Mouse (Mus musculus) inflammation-experienced regulatory T-cells, adult 6 months (primary cell): Measurements from ENCODE around the gene Flt3l. TPM values are rescaled to one million over a fixed set of nuclear protein-coding genes. Genes with fewer than 3 reads are reported as not detected.
"Not testable (repeated sequence)": the region's sequence is repeated elsewhere in the genome, so short reads cannot be mapped to it uniquely, and the experiment has no call there.

Experiments
- ATAC-seq: one replicate; pipeline ENCODE4 v1.8.0; 2017
- polyA plus RNA-seq, 3 experiments: library from polyadenylated mRNA; unstranded; fragments of 100-300 nt; shearing (Covaris generic); gene quantifications; one replicate each; pipeline ENCODE4 v1.2.1; 2017

The Flt3l gene
- polyA plus RNA-seq, 3 experiments from 2014 or later, result 70.2 to 108 (median 97.6) TPM

DNA sequence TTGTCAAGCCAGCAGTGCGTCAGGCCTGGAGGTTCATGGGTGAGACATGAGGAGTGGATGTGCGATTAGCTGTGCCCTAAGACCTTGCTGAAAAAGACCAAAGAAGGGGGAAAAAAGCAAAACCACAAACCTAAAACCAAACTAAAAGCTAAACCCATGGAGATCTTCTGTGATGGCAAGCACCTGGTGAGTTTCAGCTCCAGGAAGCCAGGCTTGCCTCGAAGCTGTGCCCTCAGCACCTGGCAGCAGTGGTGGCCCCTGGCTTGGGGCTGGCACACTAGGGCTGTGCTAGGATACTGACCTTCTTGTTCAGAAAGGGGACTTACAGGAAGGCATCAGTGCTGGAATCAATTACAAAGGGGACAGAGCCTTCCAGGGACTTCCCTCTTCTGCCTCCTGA lies 5.1 kb upstream of the Flt3l start:
- ATAC-seq, result no peak

DNA sequence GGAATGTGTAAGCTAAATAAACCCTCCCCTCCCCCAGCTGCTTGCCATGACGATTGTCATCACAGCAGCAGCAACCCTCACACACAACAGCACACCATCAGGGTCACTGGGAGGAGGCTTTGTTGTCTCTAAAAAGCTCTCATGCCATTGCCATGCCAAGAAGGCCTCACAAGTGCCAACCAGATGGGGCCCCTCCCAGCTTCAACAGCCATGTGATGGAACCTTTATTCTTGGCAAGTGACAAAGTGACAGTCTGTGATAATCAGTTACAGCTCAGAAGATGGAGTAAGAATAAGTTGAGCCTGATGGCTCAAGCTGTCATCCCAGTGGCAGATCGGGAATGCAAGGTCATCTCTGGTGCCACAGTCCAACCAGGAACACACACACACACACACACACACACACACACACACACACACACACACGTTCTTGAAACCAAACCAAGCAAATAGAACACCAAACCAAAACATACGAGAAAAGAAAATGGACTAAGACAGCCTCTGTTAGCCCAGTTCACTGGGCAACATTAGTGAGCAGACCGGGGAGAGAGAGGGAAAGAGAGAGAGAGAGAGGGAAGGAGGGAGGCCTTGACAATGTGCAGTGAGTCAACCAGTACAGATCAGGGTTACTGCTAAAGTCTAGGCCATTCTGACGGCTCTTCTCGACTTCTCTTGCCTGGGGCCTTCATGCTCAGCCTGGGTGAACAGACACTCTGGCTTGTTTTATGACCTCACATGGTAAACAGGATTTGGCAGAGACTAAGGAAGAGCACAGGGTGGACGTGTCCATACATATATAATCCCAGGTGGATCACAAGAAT lies 3.9 kb upstream of the Flt3l start:
- no peak for ATAC-seq

DNA sequence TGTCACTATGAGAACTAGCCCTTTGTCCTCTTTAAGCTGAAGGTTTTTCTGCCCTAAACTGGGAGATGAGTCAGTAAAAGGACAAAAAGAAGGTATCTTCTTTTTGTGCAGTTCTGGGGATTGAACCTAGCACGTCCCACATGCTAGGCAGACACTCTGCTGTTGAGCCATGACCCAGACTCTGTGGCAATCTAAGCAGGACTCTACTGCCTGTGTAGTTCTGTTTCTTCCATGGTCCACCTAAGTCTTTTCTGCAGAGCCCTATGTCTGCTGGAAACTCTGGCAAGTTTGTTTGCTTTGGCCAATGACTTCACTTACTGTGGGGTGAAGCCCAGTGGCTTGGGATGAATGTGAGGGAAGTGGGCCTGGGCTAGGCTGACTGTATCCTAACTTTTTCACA lies 2.2 kb upstream of the Flt3l start:
- no peak for ATAC-seq

DNA sequence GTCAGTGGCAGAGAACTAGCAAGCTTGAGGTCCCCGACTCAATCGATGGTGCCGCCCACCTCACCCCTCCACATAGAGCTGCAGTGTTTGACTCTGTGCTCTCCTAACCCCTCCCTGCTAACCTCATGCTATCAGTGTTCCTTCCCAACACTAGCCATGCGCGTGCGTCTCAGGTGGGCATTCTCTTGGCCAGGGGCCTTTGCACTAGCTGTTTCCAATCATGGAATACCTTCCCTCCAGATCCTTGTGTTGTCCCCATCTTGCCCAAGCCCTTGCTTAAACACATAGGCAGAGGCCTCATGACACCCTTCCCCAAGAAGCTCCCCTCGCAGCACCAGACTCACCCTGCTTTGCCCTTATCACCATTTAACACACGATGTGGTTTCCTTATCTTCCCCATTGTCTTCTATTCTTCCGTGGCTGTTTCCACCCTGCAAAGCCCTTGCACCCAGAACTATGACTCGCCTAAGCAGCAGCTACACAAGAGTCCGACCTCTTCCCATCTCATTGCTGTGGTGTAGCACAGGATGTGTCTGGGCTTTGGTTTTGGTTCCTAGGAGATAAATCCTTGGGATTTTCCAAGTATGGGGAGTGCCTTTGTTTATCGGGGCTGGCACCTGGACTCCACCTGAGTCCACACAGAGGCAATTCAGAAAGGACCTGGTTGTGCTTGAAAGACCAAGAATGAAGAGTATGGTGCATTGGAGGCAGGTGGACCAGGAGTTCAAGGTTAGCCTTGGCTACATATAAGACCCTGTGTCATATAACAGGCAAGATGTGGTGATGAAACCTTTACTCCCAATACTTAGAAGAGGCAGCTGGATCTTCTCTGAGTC lies 1.2 kb upstream of the Flt3l start:
- no peak for ATAC-seq

DNA sequence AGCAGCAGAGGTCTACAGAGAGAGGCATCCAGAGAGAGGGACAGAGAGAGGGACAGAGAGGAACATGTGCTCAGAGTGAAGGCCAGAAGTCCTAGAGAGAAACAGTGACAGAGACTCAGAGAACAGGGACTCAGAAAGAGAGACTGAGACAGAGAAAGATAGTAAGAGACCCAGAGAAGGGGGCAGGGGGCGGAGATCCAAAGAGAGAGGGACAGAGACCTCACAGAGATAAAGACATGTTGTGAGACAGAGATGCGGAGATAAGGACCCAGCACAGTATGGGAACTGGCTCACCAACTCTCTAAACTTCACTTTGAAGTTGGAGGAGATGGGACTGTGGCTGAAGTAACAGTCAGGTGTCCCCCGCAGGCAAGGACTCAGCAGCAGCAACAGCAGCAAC lies 862 bp downstream of the Flt3l start:
- ATAC-seq, result no peak

DNA sequence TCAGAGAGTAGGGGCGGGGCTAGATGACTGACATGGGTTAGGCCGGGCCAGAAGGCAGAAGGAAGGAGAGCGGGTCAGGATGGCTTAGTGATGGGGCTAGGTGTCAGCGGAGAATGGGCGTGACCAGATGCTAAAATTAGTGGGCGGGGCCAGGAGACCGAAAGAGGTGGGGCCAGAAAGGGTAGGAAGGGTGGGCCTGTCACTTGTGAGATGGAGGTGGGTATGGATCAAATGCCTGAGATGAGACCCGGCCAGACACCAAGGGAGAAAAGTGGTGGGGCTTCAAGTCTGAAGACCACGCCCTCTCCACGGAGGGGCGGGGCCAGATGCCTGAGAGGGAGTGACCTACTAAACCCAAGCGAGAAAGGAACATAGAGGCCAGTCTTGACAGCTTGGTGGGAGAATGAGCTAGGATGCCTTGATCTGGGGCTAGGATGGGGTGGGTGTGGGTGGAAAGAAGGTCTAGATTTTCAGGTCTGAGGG lies 1.6 kb downstream of the Flt3l start:
- ATAC-seq, result no peak

DNA sequence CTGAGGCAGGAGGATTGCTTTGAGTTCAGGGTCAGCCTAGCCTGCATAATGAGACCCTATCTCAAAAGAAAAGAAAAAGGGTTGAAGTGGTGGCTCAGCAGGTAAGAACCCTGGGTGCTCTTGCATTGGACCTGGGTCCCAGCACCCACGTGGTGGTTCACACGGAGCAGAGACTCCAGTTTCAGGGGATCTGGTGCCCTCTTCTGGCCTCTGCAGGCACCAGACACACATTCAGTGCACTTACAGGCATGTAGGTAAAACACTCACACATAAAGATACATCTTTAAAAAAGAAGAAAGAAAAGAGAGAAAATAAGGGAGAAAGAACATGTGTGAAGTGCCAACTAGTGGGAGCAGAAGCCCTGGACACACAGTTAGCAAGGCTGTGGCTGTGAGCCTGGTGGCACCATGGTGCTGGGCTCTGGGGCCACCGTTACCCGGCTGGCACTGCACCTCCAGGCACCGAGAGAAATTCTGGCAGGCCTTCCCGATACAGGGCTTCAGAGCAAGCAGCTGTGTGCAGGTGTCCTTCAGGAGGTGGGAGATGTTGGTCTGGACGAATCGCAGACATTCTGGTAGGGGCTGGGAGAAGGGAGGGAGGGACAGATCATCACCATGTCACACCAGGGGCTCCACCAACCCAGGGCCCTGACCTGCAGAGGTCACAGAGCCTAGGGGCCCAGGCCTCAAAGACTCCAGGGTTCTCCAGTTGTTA lies 2.6 kb downstream of the Flt3l start:
- no peak for ATAC-seq

DNA sequence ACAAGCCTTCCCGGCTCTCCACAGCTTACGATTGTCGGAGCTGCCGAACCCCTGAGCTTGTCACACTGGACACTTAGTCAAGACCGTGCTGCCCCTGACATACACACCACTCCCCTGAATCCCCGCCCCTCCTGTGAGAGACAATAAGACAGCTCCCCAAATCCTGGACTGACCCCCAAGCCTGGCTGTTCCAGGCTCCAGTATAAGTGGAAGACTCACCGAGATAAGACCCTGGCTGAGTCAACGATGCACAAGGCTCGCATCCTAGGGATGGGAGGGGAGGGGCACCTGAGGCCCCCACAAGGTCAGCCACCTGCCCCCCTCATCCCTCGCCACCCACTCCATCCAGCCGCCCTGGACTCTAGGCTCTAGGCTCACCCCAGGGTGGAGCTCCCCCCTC lies 4.4 kb downstream of the Flt3l start:
- ATAC-seq, result no peak

DNA sequence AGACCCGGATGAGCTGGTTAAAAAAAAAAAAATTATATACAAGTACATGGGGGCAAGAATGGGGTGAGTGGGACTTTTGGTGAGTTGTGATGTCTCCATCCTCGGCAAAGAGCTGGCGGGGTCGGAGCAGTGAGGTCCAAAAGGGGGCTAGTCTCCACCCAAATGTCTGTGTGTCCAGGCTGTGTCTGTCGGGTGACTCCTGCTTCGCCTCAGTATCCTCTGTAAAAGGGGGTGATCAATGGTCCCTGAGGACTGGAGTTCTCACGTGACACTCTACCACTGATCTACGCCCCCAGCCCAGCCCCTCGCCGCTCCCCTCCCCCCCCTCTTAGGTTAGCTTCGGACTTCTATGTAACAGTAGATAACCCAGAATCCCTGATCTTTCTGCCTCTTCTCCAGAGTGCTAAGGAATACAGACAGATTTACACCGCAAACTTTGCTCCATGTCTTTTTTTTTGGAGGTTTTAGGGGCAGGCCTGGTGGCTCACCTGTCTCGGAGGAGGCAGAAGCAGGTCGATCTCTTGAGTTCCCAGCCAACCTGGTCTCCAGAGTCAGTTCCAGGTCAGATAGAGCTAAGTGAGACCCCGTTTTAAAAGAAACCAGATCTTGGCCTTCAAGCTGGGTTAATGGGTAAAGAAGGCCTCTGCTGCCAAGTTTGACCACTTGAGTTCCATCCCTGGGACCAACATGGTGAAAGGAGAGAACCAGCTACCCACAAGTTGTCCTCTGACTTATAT lies 6.3 kb downstream of the Flt3l start:
- ATAC-seq, result no peak

DNA sequence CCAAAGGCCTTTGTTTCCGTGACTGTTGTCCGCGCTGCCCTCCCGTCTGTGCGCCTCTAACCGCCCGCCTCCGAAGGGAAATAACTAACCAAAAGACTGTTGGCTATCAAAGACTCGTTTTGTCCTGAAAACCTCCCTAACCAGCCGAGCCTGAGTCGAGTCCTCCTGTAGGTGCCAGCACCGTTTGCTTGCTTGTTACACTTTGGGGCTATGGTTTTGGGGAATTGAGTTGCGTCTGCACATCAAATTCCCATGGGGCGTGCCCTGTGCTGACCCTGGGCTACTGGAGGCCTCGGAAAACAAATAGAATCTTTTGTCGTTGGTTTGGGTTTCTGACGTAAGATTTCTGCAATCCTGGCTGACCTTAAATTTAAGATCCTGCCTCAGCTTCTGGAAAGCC lies 6.9 kb downstream of the Flt3l start:
- no peak for ATAC-seq

DNA sequence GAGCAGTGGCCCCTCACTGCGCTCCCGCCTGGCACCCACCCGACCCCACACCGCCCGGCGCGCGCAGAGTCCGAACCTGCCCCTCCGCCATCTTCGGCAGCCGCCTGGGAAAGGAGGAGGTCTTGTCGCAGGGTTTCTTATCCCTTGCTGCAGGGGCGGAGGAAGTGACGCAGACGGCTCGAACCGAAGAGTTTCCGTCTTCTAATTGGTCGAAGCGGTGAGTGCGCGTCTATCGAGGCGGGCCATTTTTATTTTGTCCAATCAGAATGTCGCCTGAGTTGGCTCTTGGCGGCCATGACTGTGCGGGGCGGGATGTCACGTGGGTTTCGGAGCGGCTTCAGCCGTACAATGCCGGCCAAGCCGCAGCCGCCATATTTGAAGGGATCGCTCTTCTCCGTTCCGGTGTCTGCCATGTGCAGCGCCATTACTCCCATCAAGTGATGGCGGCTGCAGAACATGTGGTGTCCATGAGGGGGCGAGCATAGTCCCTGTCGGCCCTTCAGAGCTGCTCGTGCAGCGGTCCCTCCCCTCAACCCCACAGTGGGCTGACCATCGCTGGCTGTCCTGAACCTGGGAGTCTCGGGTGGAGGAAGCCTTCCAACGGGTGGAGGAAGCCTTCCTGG lies 7.5 kb downstream of the Flt3l start, which contains the start of gene Rpl13a:
Rpl13a (minus strand) TSS at position 138 of the 623 bp plus-strand sequence.
- peak; percentile 83 for ATAC-seq

DNA sequence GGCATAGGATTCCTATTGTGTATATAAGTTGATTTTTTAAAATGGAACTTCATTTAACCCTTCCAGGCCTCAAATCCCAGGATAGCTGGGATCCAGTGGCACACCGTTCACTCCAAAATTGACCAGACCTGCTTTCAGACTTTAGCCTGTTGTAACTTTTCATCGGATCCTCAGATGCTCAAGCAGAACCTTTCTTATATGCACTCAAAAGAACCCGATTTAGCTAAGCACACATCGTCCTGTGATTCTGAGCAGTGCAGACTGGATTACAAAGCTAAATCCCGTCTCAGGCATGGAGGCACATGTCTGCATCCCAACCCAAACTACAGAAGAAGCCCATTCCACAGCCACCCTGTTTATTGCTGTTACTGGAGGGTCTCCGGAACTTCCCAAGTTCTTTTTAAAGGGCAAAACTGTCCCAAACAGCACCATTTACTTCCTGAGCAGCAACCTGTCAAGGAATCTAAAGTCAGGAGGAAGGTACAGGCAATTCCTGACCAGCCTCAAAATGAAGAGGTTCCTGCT lies 8.5 kb downstream of the Flt3l start:
- no peak for ATAC-seq

DNA sequence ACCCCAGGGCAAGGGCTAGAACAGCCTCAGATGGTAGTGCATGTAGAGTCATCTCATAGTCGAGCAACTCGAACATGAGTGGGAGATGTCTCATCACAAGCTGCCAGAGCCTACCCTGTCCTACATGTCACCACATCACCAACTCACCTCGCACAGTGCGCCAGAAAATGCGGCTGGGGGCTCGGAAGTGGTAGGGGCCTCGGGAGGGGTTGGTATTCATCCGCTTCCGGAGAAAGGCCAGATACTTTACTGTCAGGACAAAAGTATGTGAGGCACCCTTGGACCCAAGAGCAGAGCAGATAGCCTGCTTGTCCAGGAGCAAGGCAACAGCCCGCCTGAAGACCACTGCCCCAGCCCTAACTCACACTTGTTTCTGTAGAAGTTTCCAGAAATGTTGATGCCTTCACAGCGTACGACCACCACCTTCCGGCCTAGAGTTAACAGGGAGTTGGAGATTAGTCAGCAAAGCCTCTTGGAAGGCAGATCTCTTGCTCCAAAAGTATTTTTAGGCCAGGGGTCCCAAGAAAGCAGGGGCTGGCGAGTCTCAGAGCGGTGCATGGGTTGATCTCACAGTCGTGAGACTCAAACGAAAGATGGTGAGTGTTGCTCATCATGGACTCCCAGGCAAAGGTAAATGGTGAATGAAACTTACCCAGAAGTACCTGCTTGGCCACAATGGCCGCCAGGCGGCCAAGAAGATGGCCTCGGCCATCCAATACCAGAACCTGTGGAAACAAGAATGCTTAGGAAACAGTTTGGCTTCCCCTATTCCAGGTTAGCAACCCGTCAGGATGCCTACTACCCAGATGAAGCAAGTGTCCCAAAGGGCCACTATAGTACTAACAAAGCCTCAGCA lies 9.2 kb downstream of the Flt3l start:
- no peak for ATAC-seq

DNA sequence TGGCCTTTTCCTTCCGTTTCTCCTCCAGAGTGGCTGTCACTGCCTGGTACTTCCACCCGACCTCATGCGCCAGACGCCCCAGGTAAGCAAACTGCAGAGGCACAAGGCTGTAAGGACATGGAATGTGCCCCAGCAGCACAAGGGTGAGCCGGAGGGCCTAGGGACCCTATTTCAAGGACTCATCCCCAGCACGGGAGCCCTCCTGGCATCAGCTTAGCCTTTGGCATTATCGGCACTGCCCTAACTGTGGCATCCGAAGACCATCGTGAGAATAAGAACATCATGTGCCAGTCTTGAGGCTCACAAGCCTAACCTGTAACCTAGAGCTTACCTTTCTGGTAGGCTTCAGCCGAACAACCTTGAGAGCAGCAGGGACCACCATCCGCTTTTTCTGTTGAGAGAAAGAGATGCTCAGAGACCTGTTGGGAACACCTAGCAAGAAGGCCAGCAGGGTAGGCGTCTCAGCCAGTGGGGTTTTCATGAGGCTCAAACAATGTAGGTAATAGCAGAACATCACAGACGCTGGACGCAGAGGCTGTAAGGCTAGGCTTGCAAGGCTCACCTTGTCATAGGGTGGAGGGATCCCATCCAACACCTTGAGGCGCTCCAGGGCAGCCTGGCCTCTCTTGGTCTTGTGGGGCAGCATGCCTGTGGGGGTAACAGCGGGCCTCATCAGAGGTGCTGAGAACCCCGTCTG lies 9.9 kb downstream of the Flt3l start:
- no peak for ATAC-seq

DNA sequence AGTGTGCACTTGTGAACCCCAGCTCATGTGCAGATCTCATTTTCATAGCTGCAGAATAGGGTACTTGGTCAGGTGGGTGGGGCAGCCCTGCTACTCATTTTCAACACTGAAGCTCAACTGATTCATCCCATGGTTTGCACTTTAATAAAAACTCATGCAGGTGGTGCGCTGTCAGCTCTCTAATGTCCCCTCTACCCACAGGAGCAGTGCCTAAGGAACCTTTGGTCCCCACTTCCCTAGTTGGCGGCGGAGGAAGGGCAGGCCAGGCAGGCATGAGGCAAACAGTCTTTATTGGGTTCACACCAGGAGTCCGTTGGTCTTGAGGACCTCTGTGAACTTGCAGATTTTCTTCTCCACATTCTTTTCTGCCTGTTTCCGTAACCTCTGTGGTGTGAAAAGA lies 10.6 kb downstream of the Flt3l start:
- ATAC-seq, result not testable (repeated sequence)

DNA sequence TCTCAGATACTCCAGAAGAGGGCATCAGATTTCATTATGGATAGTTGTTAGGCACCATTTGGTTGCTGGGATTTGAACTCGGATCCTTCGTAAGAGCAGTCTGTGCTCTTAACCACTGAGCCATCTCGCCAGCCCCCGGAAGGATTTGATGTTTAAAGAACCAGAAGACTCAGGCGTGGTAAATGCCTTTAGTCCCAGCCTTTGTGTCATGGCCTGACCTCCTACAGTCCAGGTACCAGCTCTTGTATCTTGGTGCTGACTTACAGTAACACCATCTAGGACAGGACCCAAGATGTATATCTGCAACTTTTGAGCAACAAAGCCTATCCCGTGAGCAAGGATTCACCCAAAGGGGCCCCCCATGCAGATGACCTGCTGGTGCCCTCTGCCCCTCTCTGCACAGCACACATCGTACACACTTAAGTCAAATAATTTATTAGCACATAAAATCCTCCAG lies 11.1 kb downstream of the Flt3l start:
- no peak for ATAC-seq

DNA sequence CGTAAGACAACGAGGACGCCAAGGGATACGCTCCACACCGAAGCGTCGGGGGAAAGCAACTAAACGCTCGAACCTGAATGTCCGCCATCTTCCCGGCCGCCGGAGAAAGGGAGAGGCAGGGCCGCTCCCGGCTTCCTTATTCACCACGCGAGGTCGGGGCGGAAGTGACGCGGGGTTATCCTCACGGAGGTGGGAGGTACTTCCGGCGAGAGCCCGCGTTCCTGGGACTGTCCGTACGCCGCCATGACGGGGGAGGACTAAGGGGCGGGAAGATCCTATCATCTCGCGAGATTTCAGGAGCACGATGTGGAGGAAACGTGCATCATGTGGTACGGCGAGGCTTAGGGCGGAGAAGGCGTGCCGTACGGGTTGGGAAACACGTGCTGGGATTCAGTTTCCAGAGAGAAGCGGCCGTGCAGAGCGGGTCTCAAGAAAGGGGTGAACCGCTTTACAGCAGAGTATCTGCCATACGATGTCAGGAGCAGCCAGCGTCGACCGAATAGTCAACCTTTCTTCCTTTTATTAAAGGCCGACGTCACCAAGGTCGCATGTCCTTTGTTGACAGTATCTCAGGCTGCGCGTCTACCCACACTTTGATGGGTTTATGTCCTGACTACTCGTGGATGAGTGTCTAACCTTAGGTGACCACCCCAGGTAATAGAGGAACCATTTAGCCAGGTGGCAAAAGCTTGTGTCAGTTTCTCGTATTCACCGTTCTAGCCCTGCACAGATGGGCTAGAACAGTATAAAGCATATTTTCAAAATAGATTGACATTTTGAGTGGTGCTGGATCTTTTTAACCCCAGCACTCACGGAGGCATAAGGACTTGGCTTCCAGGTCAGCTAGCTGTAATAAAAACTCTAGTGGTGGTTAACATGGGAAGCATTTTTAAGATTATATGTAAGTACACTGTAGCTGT lies 11.7 kb downstream of the Flt3l start, which contains the start of gene Rps11:
Rps11 (minus strand) TSS at position 216 of the 920 bp plus-strand sequence.
- peak; percentile 63 for ATAC-seq

DNA sequence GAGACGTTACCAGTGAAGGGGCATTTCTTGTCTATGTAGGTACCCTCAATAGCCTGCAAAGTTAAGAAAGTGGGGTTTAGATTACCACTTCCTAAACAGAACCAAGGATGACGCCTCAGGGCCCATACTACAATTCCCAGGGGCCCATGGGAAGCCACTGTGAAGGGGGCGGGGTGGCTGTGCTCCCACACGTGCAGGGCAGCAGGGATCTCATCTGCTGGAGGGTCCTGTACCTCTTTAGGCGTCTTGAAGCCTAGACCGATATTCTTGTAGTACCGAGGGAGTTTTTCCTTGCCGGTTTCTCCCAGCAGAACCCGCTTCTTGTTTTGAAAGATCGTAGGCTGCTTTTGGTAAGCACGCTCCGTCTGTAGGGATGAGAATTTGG lies 13.1 kb downstream of the Flt3l start:
- ATAC-seq, result no peak
